Mouse (Mus musculus) MEL (cell line): ENCODE data around the gene D17Wsu92e. TPM values are rescaled to one million over a fixed set of nuclear protein-coding genes. Genes with fewer than 3 reads are reported as not detected.

Experiments used
- DNase-seq: peaks from one replicate; pipeline ENCODE4 v3.0.0; 2011; ENCODE audit warnings: low read depth, low spot score
- H3K27ac ChIP-seq: 2 replicates; pipeline ENCODE4 v1.5.1; 2012; ENCODE audit warnings: low read depth, mild to moderate bottlenecking, control low read depth, low read length, moderate library complexity; ENCODE audit not compliant: control insufficient read depth
- H3K27me3 ChIP-seq, 2 experiments: fragments of 150-350 bp in 1 of 2; sonication (generic) in 1 of 2; 2 replicates each; pipeline ENCODE4 v1.6.1; 2012; ENCODE audit warnings: low read length in 2 of 2, mild to moderate bottlenecking in 2 of 2, improper control_type of control experiment in 1 of 2, moderate library complexity in 1 of 2; ENCODE audit not compliant: insufficient read depth in 2 of 2, control insufficient read depth in 1 of 2
- H3K36me3 ChIP-seq, 2 experiments: 2 replicates each; pipeline ENCODE4 v1.6.1; 2012 to 2014; ENCODE audit warnings: low read length in 2 of 2, improper control_type of control experiment in 1 of 2, inconsistent platforms in 1 of 2, mild to moderate bottlenecking in 1 of 2; ENCODE audit not compliant: insufficient read depth in 2 of 2, control insufficient read depth in 1 of 2
- H3K4me1 ChIP-seq, 2 experiments: fragments of 150-350 bp in 1 of 2; sonication (generic) in 1 of 2; 2 replicates each; pipeline ENCODE4 v1.6.1; 2012; ENCODE audit warnings: low read length in 2 of 2, improper control_type of control experiment in 1 of 2, mild to moderate bottlenecking in 1 of 2; ENCODE audit not compliant: insufficient read depth in 2 of 2, control insufficient read depth in 1 of 2
- H3K4me3 ChIP-seq, 2 experiments: fragments of 150-350 bp in 1 of 2; sonication (generic) in 1 of 2; 2 replicates each; pipeline ENCODE4 v1.5.1; 2012; ENCODE audit warnings: low read depth in 2 of 2, low read length in 2 of 2, mild to moderate bottlenecking in 2 of 2, moderate library complexity in 2 of 2, control low read depth in 1 of 2, improper control_type of control experiment in 1 of 2; ENCODE audit not compliant: control insufficient read depth in 1 of 2, insufficient read depth in 1 of 2
- H3K79me2 ChIP-seq: 2 replicates; pipeline ENCODE4 v1.6.1; 2012; ENCODE audit warnings: mild to moderate bottlenecking, low read length, moderate library complexity; ENCODE audit not compliant: control insufficient read depth, poor library complexity, insufficient read depth
- H3K9ac ChIP-seq: 2 replicates; pipeline ENCODE4 v1.6.1; 2012; ENCODE audit warnings: low read depth, mild to moderate bottlenecking, control low read depth, low read length, moderate library complexity; ENCODE audit not compliant: control insufficient read depth, poor library complexity, severe bottlenecking
- H3K9me3 ChIP-seq: fragments of 150-350 bp; sonication (generic); replicated peaks from 2 replicates; pipeline ENCODE4 v1.6.1; 2012; ENCODE audit warnings: mild to moderate bottlenecking, low read length, improper control_type of control experiment, moderate library complexity; ENCODE audit not compliant: insufficient read depth
- BHLHE40 ChIP-seq: IDR thresholded peaks from 2 replicates; pipeline ENCODE4 v1.6.1; 2012; ENCODE audit warnings: low read depth, mild to moderate bottlenecking, inconsistent platforms, low read length, improper control_type of control experiment, borderline replicate concordance
- CHD1 ChIP-seq: IDR thresholded peaks from 2 replicates; pipeline ENCODE4 v1.6.1; 2012; ENCODE audit warnings: low read depth, mild to moderate bottlenecking, inconsistent platforms, low read length, improper control_type of control experiment
- CHD2 ChIP-seq: IDR thresholded peaks from 2 replicates; pipeline ENCODE4 v1.6.1; 2011; ENCODE audit warnings: low read length, improper control_type of control experiment
- E2F4 ChIP-seq: IDR thresholded peaks from 2 replicates; pipeline ENCODE4 v1.6.1; 2011; ENCODE audit warnings: low read depth, low read length, improper control_type of control experiment, borderline replicate concordance
- HCFC1 ChIP-seq: IDR thresholded peaks from 2 replicates; pipeline ENCODE4 v1.6.1; 2012; ENCODE audit warnings: low read depth, mild to moderate bottlenecking, inconsistent platforms, low read length, improper control_type of control experiment, moderate library complexity
- JUND ChIP-seq: IDR thresholded peaks from 2 replicates; pipeline ENCODE4 v1.6.1; 2011; ENCODE audit warnings: low read depth, mild to moderate bottlenecking, improper control_type of control experiment, low read length
- KAT2A ChIP-seq: conservative IDR thresholded peaks from 2 replicates; pipeline ENCODE4 v1.6.1; 2012; ENCODE audit warnings: low read depth, low read length, improper control_type of control experiment, inconsistent platforms
- MAX ChIP-seq: IDR thresholded peaks from 2 replicates; pipeline ENCODE4 v1.6.1; 2011; ENCODE audit warnings: low read length, improper control_type of control experiment
- MYB ChIP-seq: IDR thresholded peaks from 2 replicates; pipeline ENCODE4 v1.6.1; 2011; ENCODE audit warnings: mild to moderate bottlenecking, low read depth, low read length, improper control_type of control experiment
- NRF1 ChIP-seq: IDR thresholded peaks from 2 replicates; pipeline ENCODE4 v1.6.1; 2014; ENCODE audit warnings: low read depth, mild to moderate bottlenecking, inconsistent platforms, low read length, improper control_type of control experiment, moderate library complexity; ENCODE audit not compliant: poor library complexity, insufficient read depth, severe bottlenecking
- POLR2AphosphoS2 ChIP-seq: IDR thresholded peaks from 2 replicates; pipeline ENCODE4 v1.6.1; 2011; ENCODE audit warnings: low read length, improper control_type of control experiment
- RAD21 ChIP-seq: IDR thresholded peaks from 2 replicates; pipeline ENCODE4 v1.6.1; 2011; ENCODE audit warnings: mild to moderate bottlenecking, low read depth, low read length, improper control_type of control experiment
- SMC3 ChIP-seq: IDR thresholded peaks from 2 replicates; pipeline ENCODE4 v1.6.1; 2011; ENCODE audit warnings: low read depth, low read length, improper control_type of control experiment
- USF2 ChIP-seq, 2 experiments: IDR thresholded peaks; 2 replicates each; pipeline ENCODE4 v1.6.1; 2011 to 2012; ENCODE audit warnings: improper control_type of control experiment in 2 of 2, low read length in 2 of 2, borderline replicate concordance in 1 of 2, inconsistent platforms in 1 of 2, low read depth in 1 of 2, mild to moderate bottlenecking in 1 of 2; ENCODE audit not compliant: insufficient read depth in 1 of 2
- ZC3H11A ChIP-seq: IDR thresholded peaks from 2 replicates; pipeline ENCODE4 v1.6.1; 2012; ENCODE audit warnings: low read depth, mild to moderate bottlenecking, inconsistent platforms, low read length, improper control_type of control experiment
- ZMIZ1 ChIP-seq: IDR thresholded peaks from 2 replicates; pipeline ENCODE4 v1.6.1; 2012; ENCODE audit warnings: low read depth, mild to moderate bottlenecking, inconsistent platforms, low read length, improper control_type of control experiment, moderate library complexity
- polyA plus RNA-seq, 2 experiments: library from polyadenylated mRNA; stranded (reverse) in 1 of 2; unstranded in 1 of 2; fragments of >175 nt in 1 of 2; fragments of >200 nt in 1 of 2; gene quantifications; 2 replicates each; pipeline versions ENCODE4 v1.2.1 to v1.2.4; 2012; ENCODE audit warnings: low replicate concordance in 2 of 2, low read depth in 1 of 2; ENCODE audit not compliant: insufficient read length in 2 of 2, insufficient read depth in 1 of 2, missing spikeins in 1 of 2
- total RNA-seq: library from RNA; depleted of rRNA; stranded (reverse); fragments of 300-350 nt; gene quantifications from 2 replicates; pipeline ENCODE4 v1.2.3, GENCODE M21; 2012

D17Wsu92e gene
- total and polyA plus RNA-seq, 3 experiments: 72.5 to 108 TPM; not detected in 1

DNA sequence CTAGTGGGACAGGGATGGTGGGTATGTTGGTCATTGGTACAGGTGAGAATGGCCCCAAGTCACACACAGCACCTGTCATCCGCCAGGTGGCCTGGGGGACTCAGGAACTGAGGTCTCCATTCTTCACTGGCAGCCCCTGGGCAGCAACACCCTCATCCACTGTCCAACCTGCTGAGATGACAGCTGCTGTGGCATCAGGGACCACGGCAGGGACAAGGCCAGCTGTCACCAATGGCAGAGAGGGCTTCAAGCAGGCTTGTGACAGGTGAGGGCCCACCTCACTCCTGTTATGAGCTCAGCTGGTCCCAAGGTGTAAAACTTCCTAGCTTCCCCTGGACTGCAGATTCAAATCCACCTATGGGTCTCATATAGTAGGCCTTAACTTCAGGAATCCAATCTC lies 72.3 kb downstream of the D17Wsu92e start:
- Histone ChIP-seq H3K27ac (no peak overlapping the region), H3K4me1 (no peaks in the 10 kb centered on the region), H3K9ac (no peak overlapping the region), H3K27me3 (no peaks in the 10 kb centered on the region), H3K4me3 (no peak overlapping the region)
- TF ChIP-seq CHD1 (no peak), RAD21 (no peak), USF2 (IDR thresholded peaks at IDR 0.05; ENCODE audit: borderline replicate concordance in 1 of 2, insufficient read depth in 1 of 2, low read depth in 1 of 2, low read length in 2 of 2) (no peak)
- TF ChIP-seq, all 39 proteins: peak for 0
- H3K36me3 ChIP-seq: no peaks in the 10 kb centered on the region; a peak in 1 of 4 replicates
- no peaks in the 10 kb centered on the region for H3K9me3 ChIP-seq
- DNase-seq: no peak
- H3K79me2 ChIP-seq: no peaks in the 10 kb centered on the region

- Histone ChIP-seq H3K9ac (no peak overlapping the region), H3K36me3 (no peaks in the 10 kb centered on the region; a peak in 1 of 4 replicates), H3K79me2 (no peaks in the 10 kb centered on the region), H3K27me3 (no peaks in the 10 kb centered on the region), H3K27ac (no peak overlapping the region), H3K4me1 (no peaks in the 10 kb centered on the region), H3K4me3 (no peak overlapping the region), H3K9me3 (no peaks in the 10 kb centered on the region)
- DNase-seq: no peak
- TF ChIP-seq ZC3H11A: no peak
- TF ChIP-seq ZMIZ1: no peak
- TF ChIP-seq SMC3: no peak
- no peak for TF ChIP-seq NRF1
- TF ChIP-seq MYB: no peak
- TF ChIP-seq POLR2AphosphoS2: no peak
- no peak for TF ChIP-seq CHD2
- TF ChIP-seq MAX: no peak
- TF ChIP-seq HCFC1: no peak
Observed at GRCm38 (mm10) chr17:27746446-27746845, 74.0 kb downstream of the D17Wsu92e start.

GRCm38 (mm10) chr17:27740961-27741360 lies 79.5 kb downstream of the D17Wsu92e start:
- no peak overlapping the region for H3K4me3 ChIP-seq
- TF ChIP-seq KAT2A (no peak), NRF1 (no peak), CHD1 (no peak), JUND (no peak), USF2 (IDR thresholded peaks at IDR 0.05; ENCODE audit: borderline replicate concordance in 1 of 2, insufficient read depth in 1 of 2, low read depth in 1 of 2, low read length in 2 of 2) (no peak), E2F4 (no peak), BHLHE40 (no peak), POLR2AphosphoS2 (no peak), ZMIZ1 (no peak)
- H3K27ac ChIP-seq: no peak overlapping the region
- no peaks in the 10 kb centered on the region for H3K4me1 ChIP-seq
- DNase-seq: no peak
- no peaks in the 10 kb centered on the region for H3K9me3 ChIP-seq
- H3K79me2 ChIP-seq: no peaks in the 10 kb centered on the region
- H3K9ac ChIP-seq: no peak overlapping the region
- H3K27me3 ChIP-seq: no peaks in the 10 kb centered on the region
- H3K36me3 ChIP-seq: no peaks in the 10 kb centered on the region
